Mouse (Mus musculus) limb, embryonic 12.5 days (tissue): ENCODE results near the gene Shisa6. TPM values are rescaled to one million over a fixed set of nuclear protein-coding genes. Genes with fewer than 3 reads are reported as not detected.

Experiments used
- ATAC-seq: fragments of 200-750 bp; cut with Nextera tagmentation; 2 replicates; pipeline ENCODE4 v1.8.0; 2017; ENCODE audit warnings: low read depth, moderate TSS enrichment; ENCODE audit not compliant: insufficient number of reproducible peaks, insufficient read depth, low FRiP score, low TSS enrichment
- H3K27ac ChIP-seq: fragments of 300-500 bp; sonication (generic); 2 replicates; pipeline ENCODE4 v1.5.1; 2016; ENCODE audit warnings: mild to moderate bottlenecking, moderate library complexity
- H3K27me3 ChIP-seq: fragments of 300-500 bp; sonication (generic); 2 replicates; pipeline ENCODE4 v1.6.1; 2016; ENCODE audit warnings: mild to moderate bottlenecking, moderate library complexity
- H3K36me3 ChIP-seq: fragments of 300-500 bp; sonication (generic); 2 replicates; pipeline ENCODE4 v1.6.1; 2016; ENCODE audit warnings: mild to moderate bottlenecking, moderate library complexity
- H3K4me1 ChIP-seq: fragments of 300-500 bp; sonication (generic); replicated peaks from 2 replicates; pipeline ENCODE4 v1.6.1; 2016
- H3K4me2 ChIP-seq: fragments of 300-500 bp; sonication (generic); 2 replicates; pipeline ENCODE4 v1.6.1; 2016; ENCODE audit warnings: mild to moderate bottlenecking, moderate library complexity
- H3K4me3 ChIP-seq: fragments of 300-500 bp; sonication (generic); replicated peaks from 2 replicates; pipeline ENCODE4 v1.5.1; 2016; ENCODE audit warnings: mild to moderate bottlenecking
- H3K9ac ChIP-seq: fragments of 300-500 bp; sonication (generic); replicated peaks from 2 replicates; pipeline ENCODE4 v1.6.1; 2016; ENCODE audit warnings: mild to moderate bottlenecking, moderate library complexity
- H3K9me3 ChIP-seq: fragments of 300-500 bp; sonication (generic); 2 replicates; pipeline ENCODE4 v1.6.1; 2016; ENCODE audit warnings: mild to moderate bottlenecking, moderate library complexity
- WGBS: fragments of 180-500 bp; shearing (Covaris S2); methylation state at CpG from one replicate; pipeline ENCODE4 v1.1.7; 2016; 5-methylcytosine and 5-hydroxymethylcytosine counted together
- polyA plus RNA-seq: library from polyadenylated mRNA; unstranded; fragments of >200 nt; fragmentation: Nextera tagmentation; extraction: Ambion mirVana; gene quantifications from 2 replicates; pipeline ENCODE4 v1.2.1, GENCODE M21; 2016

Gene Shisa6
- polyA plus RNA-seq, result 0.18 and 0.20 TPM in 2 replicates

DNA sequence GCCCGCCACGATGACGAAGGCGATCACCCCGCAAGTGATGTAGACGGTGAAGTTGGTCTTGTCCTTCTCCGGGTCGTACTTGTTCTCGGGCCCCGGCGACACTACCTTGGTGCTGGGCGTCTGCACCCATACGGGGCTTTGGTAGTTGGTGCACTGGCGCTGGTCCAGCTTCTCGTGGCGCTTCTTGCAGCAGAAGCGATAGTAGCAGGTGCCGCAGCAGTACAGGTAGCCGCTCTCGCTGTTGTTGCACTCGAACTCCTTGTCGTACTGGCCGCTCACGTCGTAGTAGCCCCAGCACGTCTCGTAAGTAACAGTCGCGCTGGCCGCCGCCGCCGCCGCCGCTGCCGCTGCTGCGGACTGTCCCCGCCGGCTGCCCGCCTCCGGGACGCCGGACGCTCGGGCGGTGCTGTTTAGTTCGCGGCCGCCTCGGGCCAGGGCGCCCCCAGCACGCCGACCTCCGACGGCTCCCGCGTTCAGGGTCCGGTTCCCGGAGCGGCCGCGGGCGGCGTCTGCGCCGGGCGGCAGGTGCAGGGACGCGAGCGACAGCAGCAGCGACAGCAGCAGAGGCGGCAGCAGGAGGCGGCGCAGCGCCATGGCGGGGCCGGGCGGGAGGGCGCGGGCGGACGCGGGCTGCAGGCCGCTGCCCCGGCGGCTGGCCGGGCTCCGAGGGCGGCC, at the start of gene Shisa6:
Gene Shisa6 (minus strand): TSS at position 594 of the 675 bp plus-strand sequence.
- Histone ChIP-seq H3K4me2 (peak within 1 kb of the TSS; percentile 92), H3K4me1 (peaks cover 15% of the 10 kb centered on the region; the same call in 1 of the 2 replicates), H3K4me3 (peak within 1 kb of the TSS; percentile 56), H3K36me3 (no peaks in the 10 kb centered on the region), H3K9ac (peak within 1 kb of the TSS; percentile 51), H3K9me3 (no peaks in the 10 kb centered on the region), H3K27ac (no peak within 1 kb of the TSS), H3K27me3 (peaks cover 91% of the 10 kb centered on the region)
- under 1% methylated on average over 69 of the region's 89 CpGs for WGBS
- ATAC-seq, result no peak

DNA sequence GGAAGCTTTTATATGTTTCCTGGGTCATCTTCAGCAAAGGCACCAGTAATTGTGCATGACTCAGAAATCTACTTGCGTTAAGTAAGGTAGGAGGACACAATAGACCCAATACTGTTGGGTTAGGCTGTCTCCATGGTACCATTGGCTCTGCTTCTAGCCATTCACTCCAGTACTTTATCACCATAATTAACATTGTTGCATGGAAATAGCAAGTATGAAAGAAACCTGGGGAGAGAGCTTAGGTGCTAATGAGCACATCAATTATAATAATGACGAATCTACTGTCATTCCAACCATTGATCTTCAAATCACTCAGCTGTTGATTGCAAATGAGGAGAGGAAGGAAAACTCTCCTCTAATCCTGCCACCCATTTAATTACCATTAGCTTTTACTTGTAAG, 48.1 kb upstream of the Shisa6 start:
- ATAC-seq, result no peak
- H3K9me3 ChIP-seq, result no peaks in the 10 kb centered on the region
- no peak overlapping the region for H3K9ac ChIP-seq
- no peak overlapping the region for H3K4me3 ChIP-seq
- H3K4me2 ChIP-seq, result no peak overlapping the region
- H3K27me3 ChIP-seq, result peaks cover 10% of the 10 kb centered on the region
- no peaks in the 10 kb centered on the region for H3K4me1 ChIP-seq
- H3K36me3 ChIP-seq, result no peaks in the 10 kb centered on the region
- no peak overlapping the region for H3K27ac ChIP-seq
- WGBS, result 15% methylated on average over 2 of the region's 2 CpGs

DNA sequence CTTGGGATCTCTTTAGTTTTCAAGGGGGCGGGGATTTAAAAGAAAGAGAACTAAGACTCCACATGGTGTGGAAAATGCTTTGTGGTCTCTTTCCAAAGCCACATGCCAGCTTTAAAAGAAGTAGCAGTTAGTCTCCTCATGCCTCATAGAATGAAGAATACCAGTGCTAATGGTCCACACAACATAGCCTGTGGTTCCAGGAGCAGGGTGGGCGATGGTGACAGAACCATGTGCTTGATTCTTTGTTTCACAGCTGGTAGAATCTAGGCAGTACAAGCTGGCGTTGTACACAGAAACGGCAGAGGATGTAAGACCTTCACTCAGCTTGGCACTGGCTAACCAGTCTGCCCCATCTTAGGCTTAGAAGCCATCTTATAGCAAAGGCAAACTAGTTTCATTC, 43.3 kb upstream of the Shisa6 start:
- peaks cover 38% of the 10 kb centered on the region for H3K27me3 ChIP-seq
- H3K9ac ChIP-seq, result no peak overlapping the region
- ATAC-seq, result no peak
- H3K4me2 ChIP-seq, result no peak overlapping the region
- no peak overlapping the region for H3K27ac ChIP-seq
- WGBS, result 79% methylated on average over 4 of the region's 4 CpGs
- H3K4me1 ChIP-seq, result 0 out of 2 replicates have a peak, but pooled peaks cover 6% of the 10 kb centered on the region
- H3K36me3 ChIP-seq, result no peaks in the 10 kb centered on the region
- H3K9me3 ChIP-seq, result no peaks in the 10 kb centered on the region
- no peak overlapping the region for H3K4me3 ChIP-seq

DNA sequence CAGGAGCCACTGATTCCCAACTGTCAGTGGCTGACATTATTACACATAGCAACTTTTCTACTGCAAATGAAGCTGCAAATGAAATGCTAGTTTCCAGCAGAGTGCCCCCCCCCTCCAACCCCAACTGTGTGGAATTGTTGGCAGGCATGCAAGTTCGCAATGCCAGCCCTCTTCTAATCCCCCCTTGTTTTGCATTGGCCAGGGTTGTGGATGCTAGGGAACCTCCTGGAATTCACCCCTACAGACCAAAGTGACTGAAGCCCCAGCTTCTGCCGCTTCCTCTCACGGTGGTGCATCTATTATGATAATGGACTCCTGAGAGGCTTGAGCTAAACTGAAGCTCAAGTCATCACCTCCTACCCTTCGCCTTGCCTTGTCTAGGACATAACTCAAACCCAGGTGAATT, 42.6 kb upstream of the Shisa6 start:
- 17% methylated on average over 4 of the region's 4 CpGs for WGBS
- Histone ChIP-seq H3K27ac (no peak overlapping the region), H3K4me1 (0 out of 2 replicates have a peak, but pooled peaks cover 6% of the 10 kb centered on the region), H3K27me3 (peaks cover 38% of the 10 kb centered on the region), H3K4me3 (no peak overlapping the region), H3K36me3 (no peaks in the 10 kb centered on the region), H3K9ac (no peak overlapping the region), H3K4me2 (no peak overlapping the region), H3K9me3 (no peaks in the 10 kb centered on the region)
- ATAC-seq, result no peak

DNA sequence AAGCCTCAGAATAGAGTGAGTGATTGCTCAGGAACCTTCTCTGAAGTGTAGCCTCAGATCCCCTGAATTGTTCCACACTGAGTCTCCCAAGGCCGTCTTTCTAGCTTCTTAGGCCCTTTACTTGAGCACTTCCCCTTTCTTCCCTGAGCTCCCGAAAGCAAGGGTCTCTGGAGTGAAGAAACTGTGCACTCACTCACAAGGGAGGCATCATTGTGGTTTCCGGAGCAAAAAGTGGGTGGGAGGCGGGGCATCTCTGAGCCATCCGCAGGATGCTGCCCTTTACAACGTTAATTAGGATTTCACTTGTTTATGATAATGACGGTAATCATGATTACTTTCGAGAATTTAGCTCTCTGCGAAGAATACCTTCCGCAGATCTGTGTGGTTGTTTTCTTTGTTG, 41.6 kb upstream of the Shisa6 start:
- no peaks in the 10 kb centered on the region for H3K36me3 ChIP-seq
- H3K9ac ChIP-seq, result no peak overlapping the region
- H3K4me3 ChIP-seq, result no peak overlapping the region
- H3K27ac ChIP-seq, result no peak overlapping the region
- no peak for ATAC-seq
- peaks cover 38% of the 10 kb centered on the region for H3K27me3 ChIP-seq
- WGBS, result 4% methylated on average over 10 of the region's 10 CpGs
- H3K4me2 ChIP-seq, result peak overlapping the region; percentile 29; the same call in 1 of the 2 replicates
- H3K4me1 ChIP-seq, result 0 out of 2 replicates have a peak, but pooled peaks cover 6% of the 10 kb centered on the region
- no peaks in the 10 kb centered on the region for H3K9me3 ChIP-seq

DNA sequence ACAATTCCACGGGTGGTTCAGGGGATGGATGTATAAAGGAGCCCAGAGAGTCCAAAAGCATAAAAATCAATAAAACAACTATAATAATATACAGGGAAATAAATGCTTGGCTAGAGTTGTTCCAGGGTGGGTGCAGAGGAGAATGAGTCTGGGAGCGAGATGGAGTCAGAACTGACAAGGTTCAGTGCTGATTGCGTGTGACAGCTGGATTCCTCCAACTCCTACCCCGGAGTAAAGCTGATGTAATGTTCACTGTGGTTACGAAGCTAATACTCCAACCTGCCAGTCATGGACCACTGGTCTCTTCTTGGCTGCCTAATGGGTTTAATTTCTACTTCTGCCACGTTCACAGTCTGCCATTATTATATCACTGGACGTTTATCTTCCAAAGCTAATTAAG, 36.5 kb upstream of the Shisa6 start:
- no peak for ATAC-seq
- Histone ChIP-seq H3K36me3 (no peaks in the 10 kb centered on the region), H3K9me3 (no peaks in the 10 kb centered on the region), H3K27ac (no peak overlapping the region), H3K9ac (no peak overlapping the region), H3K27me3 (peaks cover 12% of the 10 kb centered on the region), H3K4me2 (no peak overlapping the region), H3K4me1 (0 out of 2 replicates have a peak, but pooled peaks cover 4% of the 10 kb centered on the region), H3K4me3 (no peak overlapping the region)
- 76% methylated on average over 7 of the region's 7 CpGs for WGBS

DNA sequence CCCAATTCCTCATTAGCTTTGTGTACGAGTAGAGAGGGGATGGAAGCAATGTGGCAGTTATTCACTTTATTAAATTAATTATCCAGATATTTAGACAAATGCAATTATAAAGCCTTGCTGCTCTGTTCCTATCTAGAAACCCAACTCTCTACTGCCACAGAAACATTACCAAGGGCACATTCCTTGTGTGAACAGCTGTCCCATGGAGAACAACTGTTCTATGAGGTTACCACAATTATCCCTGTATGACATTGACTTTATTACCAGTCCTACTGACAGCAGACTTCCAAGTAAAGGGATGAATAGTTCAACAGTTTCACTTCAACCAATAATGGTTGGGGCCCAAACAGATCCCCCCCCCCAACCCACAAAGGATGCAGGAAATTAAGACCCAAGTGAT, 12.1 kb upstream of the Shisa6 start:
- Histone ChIP-seq H3K9ac (no peak overlapping the region), H3K4me3 (no peak overlapping the region), H3K4me1 (no peaks in the 10 kb centered on the region), H3K27me3 (no peaks in the 10 kb centered on the region), H3K36me3 (no peaks in the 10 kb centered on the region), H3K27ac (no peak overlapping the region), H3K9me3 (no peaks in the 10 kb centered on the region), H3K4me2 (no peak overlapping the region)
- 29% methylated on average over 1 of the region's 1 CpGs for WGBS
- no peak for ATAC-seq

DNA sequence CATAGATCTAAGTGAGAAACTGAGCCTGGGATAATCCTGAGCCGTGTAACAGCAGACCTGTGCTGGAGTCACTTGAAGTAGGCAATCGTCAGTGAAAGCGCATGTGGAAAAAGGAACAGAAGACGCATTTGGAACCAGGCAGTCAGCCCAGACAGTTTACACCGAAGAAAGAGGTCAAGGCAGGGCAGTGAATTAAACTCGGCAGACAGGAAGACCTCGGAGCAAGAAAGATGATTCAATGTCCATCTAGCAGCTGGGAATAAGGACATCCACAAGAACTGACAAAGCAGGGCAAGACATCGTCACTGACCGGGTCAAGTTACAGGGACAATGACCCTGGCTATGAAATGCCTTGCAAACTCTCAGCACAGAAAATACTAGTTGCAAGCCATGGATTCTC, 10.1 kb upstream of the Shisa6 start:
- H3K9me3 ChIP-seq, result no peaks in the 10 kb centered on the region
- no peak overlapping the region for H3K4me3 ChIP-seq
- H3K4me2 ChIP-seq, result no peak overlapping the region
- no peak overlapping the region for H3K9ac ChIP-seq
- WGBS, result 75% methylated on average over 9 of the region's 9 CpGs
- ATAC-seq, result no peak
- no peaks in the 10 kb centered on the region for H3K36me3 ChIP-seq
- no peak overlapping the region for H3K27ac ChIP-seq
- H3K4me1 ChIP-seq, result no peaks in the 10 kb centered on the region
- peaks cover 5% of the 10 kb centered on the region; the same call in 1 of the 2 replicates for H3K27me3 ChIP-seq

DNA sequence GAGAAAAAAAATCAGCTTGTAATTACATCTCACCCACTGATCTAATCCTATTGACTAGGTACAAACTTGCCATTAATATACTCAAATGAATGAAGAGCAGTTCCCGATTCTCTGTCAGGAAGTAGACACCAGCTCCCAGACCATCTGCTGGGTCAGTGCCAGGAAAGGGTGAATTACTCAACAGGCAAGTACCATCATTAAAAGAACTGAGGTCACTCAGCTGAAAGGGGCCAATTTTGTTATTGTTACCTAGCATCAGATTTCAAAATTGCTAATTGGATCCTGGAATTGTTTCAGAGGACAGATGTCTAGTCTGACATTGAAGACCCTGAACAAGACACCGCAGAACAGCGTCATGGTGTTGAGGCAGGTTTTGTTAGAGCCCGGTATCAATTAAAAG, 9.4 kb upstream of the Shisa6 start:
- Histone ChIP-seq H3K4me1 (no peaks in the 10 kb centered on the region), H3K9ac (no peak overlapping the region), H3K4me3 (no peak overlapping the region), H3K27me3 (peaks cover 9% of the 10 kb centered on the region; the same call in 1 of the 2 replicates), H3K36me3 (no peaks in the 10 kb centered on the region), H3K9me3 (no peaks in the 10 kb centered on the region), H3K4me2 (no peak overlapping the region), H3K27ac (no peak overlapping the region)
- no peak for ATAC-seq
- WGBS, result 79% methylated on average over 4 of the region's 4 CpGs

DNA sequence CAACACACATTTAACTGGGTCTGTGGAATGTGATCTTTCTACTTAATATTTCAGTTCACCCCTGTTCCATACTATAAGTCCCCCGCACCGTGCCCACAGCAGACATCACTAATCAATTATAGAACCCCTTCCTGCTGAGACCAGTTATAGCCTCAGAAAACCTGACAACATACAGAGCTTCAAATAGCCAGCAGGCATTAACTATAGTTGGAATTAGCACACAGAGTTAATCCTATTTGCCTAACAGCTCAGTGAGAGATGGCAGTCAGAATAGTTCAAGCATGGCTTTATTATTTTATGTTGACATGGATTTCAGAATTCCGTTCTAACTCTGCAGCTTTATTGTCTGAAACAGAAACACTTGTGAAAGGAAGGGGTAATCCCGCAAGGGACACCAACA, 8.5 kb upstream of the Shisa6 start:
- Histone ChIP-seq H3K9me3 (no peaks in the 10 kb centered on the region), H3K36me3 (no peaks in the 10 kb centered on the region), H3K9ac (no peak overlapping the region), H3K27me3 (peaks cover 18% of the 10 kb centered on the region; the same call in 1 of the 2 replicates), H3K4me2 (no peak overlapping the region), H3K27ac (no peak overlapping the region), H3K4me1 (no peaks in the 10 kb centered on the region), H3K4me3 (no peak overlapping the region)
- 71% methylated on average over 4 of the region's 4 CpGs for WGBS
- no peak for ATAC-seq

DNA sequence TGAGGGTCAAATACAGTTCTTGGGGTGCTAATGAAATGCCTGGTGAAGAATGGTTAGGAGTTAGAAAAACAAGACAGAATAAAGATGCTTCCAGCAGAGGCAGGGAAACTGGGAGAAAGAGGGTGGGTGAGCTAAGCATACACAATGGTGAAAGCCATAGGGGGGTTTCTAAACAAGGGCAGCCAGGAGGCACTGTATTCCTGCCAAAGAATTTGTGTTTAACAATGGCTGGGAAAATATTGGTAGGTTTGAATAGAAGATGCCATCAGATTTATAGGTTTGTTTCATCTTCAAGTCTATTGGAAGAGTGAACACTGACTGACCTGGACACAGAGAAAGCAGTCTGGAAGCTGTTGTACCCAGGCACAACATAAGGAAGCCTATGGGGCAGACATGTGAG, 2.4 kb upstream of the Shisa6 start:
- Histone ChIP-seq H3K27ac (no peak overlapping the region), H3K36me3 (no peaks in the 10 kb centered on the region), H3K4me2 (no peak overlapping the region), H3K27me3 (peaks cover 79% of the 10 kb centered on the region), H3K9me3 (no peaks in the 10 kb centered on the region), H3K9ac (no peak overlapping the region), H3K4me1 (peaks cover 15% of the 10 kb centered on the region; the same call in 1 of the 2 replicates), H3K4me3 (no peak overlapping the region)
- ATAC-seq, result no peak

DNA sequence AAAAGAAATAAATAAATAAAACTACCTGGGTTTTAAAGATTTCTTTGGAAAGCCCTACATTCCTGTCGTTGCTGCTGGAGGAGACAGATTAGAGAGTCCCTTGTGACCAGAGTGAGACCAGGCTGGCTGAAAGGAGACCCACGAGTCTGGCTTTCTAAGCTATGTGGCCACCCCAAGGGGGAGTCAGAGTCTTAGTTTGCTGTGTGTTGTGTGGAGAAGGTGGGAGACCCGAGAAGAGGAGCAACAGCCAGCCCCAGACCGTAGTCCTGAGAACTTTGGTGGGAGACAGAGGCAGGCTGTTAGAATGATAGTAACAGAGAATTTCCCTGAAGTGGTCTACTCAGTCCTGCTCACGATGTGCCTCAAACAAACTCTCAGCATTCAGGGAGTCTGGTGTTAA, 1.6 kb upstream of the Shisa6 start:
- Histone ChIP-seq H3K9ac (no peak overlapping the region), H3K4me1 (peaks cover 15% of the 10 kb centered on the region; the same call in 1 of the 2 replicates), H3K4me2 (no peak overlapping the region), H3K36me3 (no peaks in the 10 kb centered on the region), H3K27me3 (peaks cover 87% of the 10 kb centered on the region), H3K4me3 (no peak overlapping the region), H3K27ac (no peak overlapping the region), H3K9me3 (no peaks in the 10 kb centered on the region)
- 0% methylated on average over 5 of the region's 5 CpGs for WGBS
- no peak for ATAC-seq
